Mouse (Mus musculus) E14TG2a.4 (cell line): ENCODE measurements around the gene Kcnd3.

Source experiments
- H3K27me3 ChIP-seq: 2 replicates; pipeline ENCODE4 v1.6.1; 2014; ENCODE audit warnings: low read length, control low read depth; ENCODE audit not compliant: insufficient read depth
- H3K36me3 ChIP-seq: 2 replicates; pipeline ENCODE4 v1.6.1; 2014; ENCODE audit warnings: low read length, control low read depth; ENCODE audit not compliant: insufficient read depth
- H3K4me1 ChIP-seq: replicated peaks from 2 replicates; pipeline ENCODE4 v1.6.1; 2014; ENCODE audit warnings: low read depth, low read length, control low read depth
- H3K4me3 ChIP-seq: replicated peaks from 2 replicates; pipeline ENCODE4 v1.5.1; 2014; ENCODE audit warnings: mild to moderate bottlenecking, low read length
- H3K9me3 ChIP-seq: 2 replicates; pipeline ENCODE4 v1.6.1; 2014; ENCODE audit warnings: low read length, control low read depth
- CTCF ChIP-seq: conservative IDR thresholded peaks from 2 replicates; pipeline ENCODE4 v1.5.1; 2014; ENCODE audit warnings: low read length
- NANOG ChIP-seq: IDR thresholded peaks from 2 replicates; pipeline ENCODE4 v1.6.1; 2014; ENCODE audit warnings: borderline replicate concordance, low read length, mixed read lengths
- POU5F1 ChIP-seq: IDR thresholded peaks from 2 replicates; pipeline ENCODE4 v1.6.1; 2014; ENCODE audit warnings: low read length, borderline replicate concordance

The Kcnd3 gene

DNA sequence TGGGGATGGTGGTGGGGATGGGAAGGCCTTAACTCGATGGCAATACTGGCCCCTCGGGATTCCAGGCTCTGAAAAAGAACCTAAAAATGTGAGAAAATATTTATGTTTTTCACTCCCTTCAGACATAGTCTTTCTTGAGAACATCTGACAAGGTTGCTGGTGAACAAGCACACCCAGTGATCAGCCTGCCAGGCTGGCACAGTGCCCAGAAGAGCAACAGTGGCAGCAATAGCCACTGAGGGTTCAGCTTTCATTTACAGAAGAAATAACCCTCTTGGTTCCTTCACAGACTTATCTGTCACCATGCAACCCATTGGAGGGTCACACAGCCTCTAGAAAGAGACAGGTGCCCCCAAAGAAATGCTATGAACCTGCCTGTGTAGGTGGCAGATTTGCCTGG lies 39.9 kb upstream of the Kcnd3 start:
- H3K27me3 ChIP-seq = peaks cover 4% of the 10 kb centered on the region; the same call in 1 of the 2 replicates
- TF ChIP-seq NANOG = no peak
- no peak for TF ChIP-seq CTCF
- TF ChIP-seq POU5F1 = no peak
- no peaks in the 10 kb centered on the region for H3K36me3 ChIP-seq
- no peaks in the 10 kb centered on the region for H3K4me1 ChIP-seq
- no peak overlapping the region for H3K4me3 ChIP-seq
- no peaks in the 10 kb centered on the region for H3K9me3 ChIP-seq

DNA sequence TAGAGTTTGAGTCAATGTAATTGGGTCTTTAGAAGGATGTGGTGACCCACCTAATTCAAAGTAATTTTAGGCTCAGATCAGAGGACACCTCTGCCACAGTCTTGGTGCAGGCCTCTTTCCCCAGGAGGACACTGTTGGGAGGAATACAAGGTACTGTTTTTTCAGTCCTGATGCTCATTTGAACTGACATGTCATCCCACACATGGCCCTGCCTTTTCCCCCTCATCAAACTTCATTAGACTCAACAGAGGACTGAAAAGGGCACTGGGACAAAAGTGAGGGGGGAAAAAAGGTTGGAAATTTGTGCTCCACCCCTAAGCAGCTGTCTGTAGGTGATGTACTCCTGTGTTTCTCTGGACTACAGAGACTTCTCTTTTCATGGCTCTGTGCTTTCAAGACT lies 39.4 kb upstream of the Kcnd3 start:
- H3K9me3 ChIP-seq = no peaks in the 10 kb centered on the region

DNA sequence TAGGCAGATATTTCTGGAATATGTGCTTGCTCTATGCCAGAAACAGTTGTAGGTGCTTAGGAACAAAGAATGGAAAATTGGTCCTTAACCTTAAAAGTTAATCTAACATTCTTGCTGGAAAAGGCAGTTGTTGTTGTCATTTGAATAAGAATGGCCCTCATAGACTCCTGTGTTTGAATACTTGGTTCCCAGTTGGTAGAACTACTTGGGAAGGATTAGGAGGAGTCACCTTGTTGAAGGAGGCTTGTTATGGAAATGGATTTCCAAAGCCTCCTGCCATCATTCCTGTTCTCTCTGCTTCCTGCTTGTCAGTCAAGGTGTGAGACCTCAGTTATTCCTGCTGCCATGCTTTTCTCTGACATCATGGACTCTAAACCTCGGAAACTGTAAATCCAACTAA lies 33.7 kb upstream of the Kcnd3 start:
- Histone ChIP-seq H3K9me3 (peaks cover 25% of the 10 kb centered on the region), H3K4me1 (peaks cover 6% of the 10 kb centered on the region; the same call in 1 of the 2 replicates), H3K36me3 (no peaks in the 10 kb centered on the region), H3K4me3 (no peak overlapping the region), H3K27me3 (peaks cover 4% of the 10 kb centered on the region; the same call in 1 of the 2 replicates)
- TF ChIP-seq POU5F1 (no peak), CTCF (no peak), NANOG (peak; percentile 45; the same call in 1 of the 2 replicates)

More for the DNA sequence above, 39.4 kb upstream of the Kcnd3 start:
- no peak for TF ChIP-seq NANOG
- TF ChIP-seq POU5F1 = no peak
- TF ChIP-seq CTCF = no peak
- Histone ChIP-seq H3K4me1 (no peaks in the 10 kb centered on the region), H3K36me3 (no peaks in the 10 kb centered on the region), H3K4me3 (no peak overlapping the region), H3K27me3 (peaks cover 4% of the 10 kb centered on the region; the same call in 1 of the 2 replicates)

DNA sequence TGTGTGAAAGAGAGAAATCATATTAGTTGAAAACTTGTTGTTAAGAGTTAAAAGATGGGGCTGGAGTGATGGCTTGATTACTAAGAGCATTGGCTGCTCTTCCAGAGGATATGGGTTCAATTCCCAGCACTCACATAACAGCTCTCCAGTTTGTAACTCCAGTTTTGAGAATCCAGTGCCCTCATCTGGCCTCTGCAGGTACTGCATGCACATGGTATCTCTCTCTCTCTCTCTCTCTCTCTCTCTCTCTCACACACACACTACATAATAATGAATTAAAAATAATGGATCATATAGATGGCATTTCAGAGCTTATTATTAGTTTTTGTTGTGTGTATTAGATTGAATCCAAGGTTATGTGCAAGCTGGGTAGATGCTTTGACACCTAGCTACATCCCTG lies 29.7 kb upstream of the Kcnd3 start:
- TF ChIP-seq NANOG (no peak), CTCF (peak; percentile 40)
- no peaks in the 10 kb centered on the region for H3K27me3 ChIP-seq
- no peak overlapping the region for H3K4me3 ChIP-seq
- H3K9me3 ChIP-seq = peaks cover 25% of the 10 kb centered on the region
- no peaks in the 10 kb centered on the region for H3K36me3 ChIP-seq
- peaks cover 29% of the 10 kb centered on the region for H3K4me1 ChIP-seq

DNA sequence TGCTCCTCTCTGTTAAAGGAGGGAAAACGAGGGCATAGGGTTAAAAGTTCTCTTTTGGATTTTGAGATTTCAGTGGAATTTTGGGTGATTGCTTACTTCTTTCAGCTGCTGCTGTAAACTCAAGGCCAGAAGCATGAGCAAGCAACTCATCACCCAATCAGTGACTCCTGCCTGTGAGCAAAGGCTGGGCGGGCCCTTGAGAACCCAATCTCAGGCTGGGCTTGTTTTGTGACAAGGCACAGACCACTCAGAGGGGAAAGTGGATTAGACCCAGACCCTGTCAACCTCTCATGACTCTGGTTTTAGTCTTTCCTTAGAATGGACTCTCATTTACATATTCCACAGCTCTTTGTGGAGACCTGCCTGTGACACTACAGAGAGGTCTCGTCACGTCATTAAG lies 28.7 kb upstream of the Kcnd3 start:
- Histone ChIP-seq H3K27me3 (no peaks in the 10 kb centered on the region), H3K9me3 (peaks cover 20% of the 10 kb centered on the region), H3K4me1 (peaks cover 29% of the 10 kb centered on the region), H3K4me3 (no peak overlapping the region), H3K36me3 (no peaks in the 10 kb centered on the region)
- TF ChIP-seq POU5F1 = no peak
- TF ChIP-seq NANOG = no peak
- no peak for TF ChIP-seq CTCF

DNA sequence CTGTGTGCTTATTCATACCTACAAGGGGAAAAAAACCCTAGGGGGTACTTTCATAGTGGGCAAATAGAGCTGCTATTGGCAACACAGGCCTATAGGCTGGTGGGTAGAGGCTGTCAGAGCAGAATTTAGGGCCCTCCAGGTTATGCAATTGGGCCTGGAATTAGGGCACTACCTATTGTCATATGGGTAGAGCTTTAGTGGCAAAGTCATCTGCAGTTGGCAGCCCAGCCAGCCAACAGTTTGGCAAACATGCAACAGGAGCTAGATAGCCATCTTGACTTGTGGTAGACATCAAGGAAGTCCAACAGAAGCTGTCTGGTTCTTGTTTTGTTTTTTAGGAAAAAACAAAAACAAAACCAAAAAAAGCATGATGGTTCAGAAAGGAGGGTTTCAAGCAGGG lies 23.5 kb upstream of the Kcnd3 start:
- Histone ChIP-seq H3K27me3 (0 out of 2 replicates have a peak, but pooled peaks cover 6% of the 10 kb centered on the region), H3K36me3 (no peaks in the 10 kb centered on the region), H3K9me3 (no peaks in the 10 kb centered on the region), H3K4me1 (peaks cover 23% of the 10 kb centered on the region), H3K4me3 (no peak overlapping the region)
- TF ChIP-seq NANOG (no peak), POU5F1 (no peak), CTCF (no peak)

DNA sequence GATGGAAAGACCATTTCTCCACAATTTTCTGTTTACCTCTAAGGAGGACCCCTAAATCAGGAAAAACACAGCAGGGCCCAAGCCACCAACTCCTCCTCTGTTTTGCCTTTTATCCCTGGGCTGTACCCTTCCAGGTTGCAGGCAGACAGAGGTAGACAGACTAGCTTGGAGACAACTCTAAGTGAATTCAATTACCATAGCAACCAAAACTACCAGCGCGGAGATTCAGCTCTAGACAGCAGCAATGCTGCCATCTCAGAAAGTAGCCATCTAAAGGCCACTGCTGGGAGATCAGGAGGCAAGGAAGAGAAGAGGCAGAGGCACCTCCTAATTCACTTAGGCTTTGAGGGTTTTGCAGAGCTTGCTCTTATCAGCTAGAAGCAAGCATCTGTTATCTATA lies 15.7 kb upstream of the Kcnd3 start:
- H3K27me3 ChIP-seq = peaks cover 27% of the 10 kb centered on the region
- no peak for TF ChIP-seq NANOG
- TF ChIP-seq POU5F1 = no peak
- no peak for TF ChIP-seq CTCF
- no peak overlapping the region for H3K4me3 ChIP-seq
- H3K36me3 ChIP-seq = no peaks in the 10 kb centered on the region
- no peaks in the 10 kb centered on the region for H3K4me1 ChIP-seq
- no peaks in the 10 kb centered on the region for H3K9me3 ChIP-seq

DNA sequence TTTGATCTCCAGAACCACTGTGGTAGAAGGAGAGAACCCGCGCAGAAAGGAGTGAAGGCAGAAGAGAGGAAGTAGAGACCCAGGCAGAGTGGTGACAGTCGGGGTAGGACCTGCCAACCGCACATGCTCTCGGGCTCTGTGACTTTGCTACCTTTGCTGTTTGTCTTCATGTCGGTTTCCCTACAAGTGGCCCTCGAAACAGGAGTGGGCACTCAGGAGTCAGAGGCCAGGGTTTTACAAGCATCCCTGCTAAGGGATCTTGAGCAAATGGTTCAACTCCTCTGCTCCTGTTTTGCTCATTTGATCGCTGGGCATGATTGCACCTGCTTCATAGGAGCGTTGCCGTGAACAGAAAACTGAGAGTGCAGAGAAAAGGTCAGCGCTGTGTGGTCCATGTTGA lies 15.2 kb upstream of the Kcnd3 start:
- Histone ChIP-seq H3K4me1 (no peaks in the 10 kb centered on the region), H3K27me3 (peaks cover 27% of the 10 kb centered on the region), H3K9me3 (no peaks in the 10 kb centered on the region), H3K36me3 (no peaks in the 10 kb centered on the region), H3K4me3 (no peak overlapping the region)
- TF ChIP-seq POU5F1 (no peak), CTCF (no peak), NANOG (no peak)

DNA sequence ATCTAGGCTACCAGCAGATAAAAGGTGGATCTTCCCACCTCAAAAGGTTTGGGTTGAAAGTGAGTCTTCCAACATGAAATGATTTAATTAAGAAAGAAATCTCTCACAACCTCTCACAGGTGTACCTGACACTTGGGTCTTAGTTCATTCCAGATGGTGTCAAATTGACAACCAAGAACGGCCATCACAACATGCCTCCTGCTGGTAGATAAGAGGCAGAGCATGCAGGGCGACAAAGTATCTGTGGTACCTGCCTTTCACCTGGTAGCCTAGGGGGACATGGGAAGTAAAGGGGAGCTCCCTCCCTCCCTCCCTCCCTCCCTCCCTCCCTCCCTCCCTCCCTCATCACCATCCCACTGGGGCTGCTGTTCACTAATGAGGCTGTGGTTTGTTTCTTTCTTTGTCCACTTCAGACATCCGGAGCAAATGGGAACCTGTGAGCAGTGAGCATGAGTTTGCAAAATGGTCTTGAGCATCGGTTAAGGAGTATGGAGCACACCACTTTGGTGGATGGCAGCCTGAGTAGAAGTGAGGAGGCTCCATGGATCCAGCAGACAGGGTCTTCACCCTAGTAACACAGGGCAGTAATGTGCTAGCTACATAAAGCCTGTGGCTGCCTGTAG lies 11.1 kb upstream of the Kcnd3 start:
- TF ChIP-seq POU5F1 (no peak), NANOG (no peak), CTCF (no peak)
- Histone ChIP-seq H3K36me3 (no peaks in the 10 kb centered on the region), H3K4me1 (no peaks in the 10 kb centered on the region; the same call in 1 of the 2 replicates), H3K27me3 (peaks cover 13% of the 10 kb centered on the region), H3K4me3 (no peak overlapping the region), H3K9me3 (no peaks in the 10 kb centered on the region)
